Mouse (Mus musculus): ENCODE measurements at regions not wholly inside any gene's neighbourhood (a gene's known extent, or its start where the extent isn't known, plus 50 kb on each side); places are given as distances from the start of the nearest gene placed in this dataset.
"Not testable (repeated sequence)": the region's sequence is repeated elsewhere in the genome, so short reads cannot be mapped to it uniquely, and the experiment has no call there.

- no peaks in the 10 kb centered on the region for H3K9me3 ChIP-seq (replicated peaks; ENCODE audit: control insufficient read depth, insufficient read depth, low read length, poor library complexity, severe bottlenecking)
- no peaks in the 10 kb centered on the region for H3K27me3 ChIP-seq (ENCODE audit: control insufficient read depth, insufficient read depth, low read length, poor library complexity, severe bottlenecking)
- H3K4me3 ChIP-seq (ENCODE audit: low read depth, low read length) = no peak overlapping the region
- peaks cover 6% of the 10 kb centered on the region for H3K4me1 ChIP-seq (ENCODE audit: control insufficient read depth, insufficient read depth, low read length)
- H3K9ac ChIP-seq (ENCODE audit: low read depth, poor library complexity, severe bottlenecking) = no peak overlapping the region
- no peak for TF ChIP-seq CTCF (IDR thresholded peaks at IDR 0.05; ENCODE audit: low read depth, low read length)
- no peak for TF ChIP-seq EP300 (IDR thresholded peaks at IDR 0.05; ENCODE audit: insufficient read depth, low read depth, low read length)
- H3K36me3 ChIP-seq (ENCODE audit: control insufficient read depth, insufficient read depth, low read length, poor library complexity, severe bottlenecking) = no peaks in the 10 kb centered on the region
- H3K27ac ChIP-seq (ENCODE audit: insufficient read depth, low read length) = no peak overlapping the region
These were observed 84.5 kb upstream of the Adgrl2 start for GRCm38 (mm10) chr3:149074658-149075487.

GRCm38 (mm10) chr3:149070201-149070600 is 79.8 kb upstream of the Adgrl2 start:
- Histone ChIP-seq H3K4me3 (ENCODE audit: low read depth, low read length) (no peak overlapping the region), H3K4me1 (ENCODE audit: control insufficient read depth, insufficient read depth, low read length) (peaks cover 8% of the 10 kb centered on the region), H3K36me3 (ENCODE audit: control insufficient read depth, insufficient read depth, low read length, poor library complexity, severe bottlenecking) (no peaks in the 10 kb centered on the region), H3K9ac (ENCODE audit: low read depth, poor library complexity, severe bottlenecking) (no peak overlapping the region), H3K27ac (ENCODE audit: insufficient read depth, low read length) (no peak overlapping the region), H3K27me3 (ENCODE audit: control insufficient read depth, insufficient read depth, low read length, poor library complexity, severe bottlenecking) (no peaks in the 10 kb centered on the region), H3K9me3 (replicated peaks; ENCODE audit: control insufficient read depth, insufficient read depth, low read length, poor library complexity, severe bottlenecking) (no peaks in the 10 kb centered on the region)
- TF ChIP-seq POLR2A (IDR thresholded peaks at IDR 0.05; ENCODE audit: insufficient read depth, low read length) (no peak), CTCF (IDR thresholded peaks at IDR 0.05; ENCODE audit: low read depth, low read length) (no peak), EP300 (IDR thresholded peaks at IDR 0.05; ENCODE audit: insufficient read depth, low read depth, low read length) (no peak)

GRCm38 (mm10) chr3:149069436-149069835 is 79.1 kb upstream of the Adgrl2 start:
- Histone ChIP-seq H3K9ac (ENCODE audit: low read depth, poor library complexity, severe bottlenecking) (no peak overlapping the region), H3K4me3 (ENCODE audit: low read depth, low read length) (no peak overlapping the region), H3K4me1 (ENCODE audit: control insufficient read depth, insufficient read depth, low read length) (peaks cover 6% of the 10 kb centered on the region), H3K9me3 (replicated peaks; ENCODE audit: control insufficient read depth, insufficient read depth, low read length, poor library complexity, severe bottlenecking) (no peaks in the 10 kb centered on the region), H3K27ac (ENCODE audit: insufficient read depth, low read length) (no peak overlapping the region), H3K36me3 (ENCODE audit: control insufficient read depth, insufficient read depth, low read length, poor library complexity, severe bottlenecking) (no peaks in the 10 kb centered on the region), H3K27me3 (ENCODE audit: control insufficient read depth, insufficient read depth, low read length, poor library complexity, severe bottlenecking) (no peaks in the 10 kb centered on the region)
- TF ChIP-seq CTCF (IDR thresholded peaks at IDR 0.05; ENCODE audit: low read depth, low read length) (no peak), POLR2A (IDR thresholded peaks at IDR 0.05; ENCODE audit: insufficient read depth, low read length) (no peak), EP300 (IDR thresholded peaks at IDR 0.05; ENCODE audit: insufficient read depth, low read depth, low read length) (no peak)

GRCm38 (mm10) chr3:149068821-149069220 is 78.5 kb upstream of the Adgrl2 start:
- Histone ChIP-seq H3K36me3 (ENCODE audit: control insufficient read depth, insufficient read depth, low read length, poor library complexity, severe bottlenecking) (no peaks in the 10 kb centered on the region), H3K4me3 (ENCODE audit: low read depth, low read length) (no peak overlapping the region), H3K9ac (ENCODE audit: low read depth, poor library complexity, severe bottlenecking) (no peak overlapping the region), H3K4me1 (ENCODE audit: control insufficient read depth, insufficient read depth, low read length) (peaks cover 6% of the 10 kb centered on the region), H3K27me3 (ENCODE audit: control insufficient read depth, insufficient read depth, low read length, poor library complexity, severe bottlenecking) (no peaks in the 10 kb centered on the region), H3K27ac (ENCODE audit: insufficient read depth, low read length) (no peak overlapping the region), H3K9me3 (replicated peaks; ENCODE audit: control insufficient read depth, insufficient read depth, low read length, poor library complexity, severe bottlenecking) (no peaks in the 10 kb centered on the region)
- TF ChIP-seq CTCF (IDR thresholded peaks at IDR 0.05; ENCODE audit: low read depth, low read length) (no peak), EP300 (IDR thresholded peaks at IDR 0.05; ENCODE audit: insufficient read depth, low read depth, low read length) (no peak), POLR2A (IDR thresholded peaks at IDR 0.05; ENCODE audit: insufficient read depth, low read length) (no peak)

GRCm38 (mm10) chr3:149067758-149068157 is 77.4 kb upstream of the Adgrl2 start:
- no peaks in the 10 kb centered on the region for H3K27me3 ChIP-seq (ENCODE audit: control insufficient read depth, insufficient read depth, low read length, poor library complexity, severe bottlenecking)
- TF ChIP-seq POLR2A (IDR thresholded peaks at IDR 0.05; ENCODE audit: insufficient read depth, low read length) (no peak), EP300 (IDR thresholded peaks at IDR 0.05; ENCODE audit: insufficient read depth, low read depth, low read length) (no peak), CTCF (IDR thresholded peaks at IDR 0.05; ENCODE audit: low read depth, low read length) (no peak)
- H3K4me1 ChIP-seq (ENCODE audit: control insufficient read depth, insufficient read depth, low read length) = peaks cover 5% of the 10 kb centered on the region
- no peaks in the 10 kb centered on the region for H3K9me3 ChIP-seq (replicated peaks; ENCODE audit: control insufficient read depth, insufficient read depth, low read length, poor library complexity, severe bottlenecking)
- H3K9ac ChIP-seq (ENCODE audit: low read depth, poor library complexity, severe bottlenecking) = no peak overlapping the region
- H3K4me3 ChIP-seq (ENCODE audit: low read depth, low read length) = no peak overlapping the region
- no peak overlapping the region for H3K27ac ChIP-seq (ENCODE audit: insufficient read depth, low read length)
- no peaks in the 10 kb centered on the region for H3K36me3 ChIP-seq (ENCODE audit: control insufficient read depth, insufficient read depth, low read length, poor library complexity, severe bottlenecking)

- TF ChIP-seq EP300 (IDR thresholded peaks at IDR 0.05; ENCODE audit: insufficient read depth, low read depth, low read length) (no peak), POLR2A (IDR thresholded peaks at IDR 0.05; ENCODE audit: insufficient read depth, low read length) (no peak), CTCF (IDR thresholded peaks at IDR 0.05; ENCODE audit: low read depth, low read length) (no peak)
- Histone ChIP-seq H3K9me3 (replicated peaks; ENCODE audit: control insufficient read depth, insufficient read depth, low read length, poor library complexity, severe bottlenecking) (peaks cover 17% of the 10 kb centered on the region), H3K27ac (ENCODE audit: insufficient read depth, low read length) (no peak overlapping the region), H3K36me3 (ENCODE audit: control insufficient read depth, insufficient read depth, low read length, poor library complexity, severe bottlenecking) (no peaks in the 10 kb centered on the region), H3K27me3 (ENCODE audit: control insufficient read depth, insufficient read depth, low read length, poor library complexity, severe bottlenecking) (no peaks in the 10 kb centered on the region), H3K9ac (ENCODE audit: low read depth, poor library complexity, severe bottlenecking) (no peak overlapping the region), H3K4me1 (ENCODE audit: control insufficient read depth, insufficient read depth, low read length) (no peaks in the 10 kb centered on the region), H3K4me3 (ENCODE audit: low read depth, low read length) (no peak overlapping the region)
These were observed 64.7 kb upstream of the Adgrl2 start for GRCm38 (mm10) chr3:149055077-149055476.

GRCm38 (mm10) chr3:149052295-149052902 is 62.0 kb upstream of the Adgrl2 start:
- not testable (repeated sequence) for H3K9ac ChIP-seq (ENCODE audit: low read depth, poor library complexity, severe bottlenecking); H3K4me3 ChIP-seq (ENCODE audit: low read depth, low read length); H3K36me3 ChIP-seq (ENCODE audit: control insufficient read depth, insufficient read depth, low read length, poor library complexity, severe bottlenecking); H3K27ac ChIP-seq (ENCODE audit: insufficient read depth, low read length); H3K4me1 ChIP-seq (ENCODE audit: control insufficient read depth, insufficient read depth, low read length); H3K27me3 ChIP-seq (ENCODE audit: control insufficient read depth, insufficient read depth, low read length, poor library complexity, severe bottlenecking)
- peaks cover 17% of the 10 kb centered on the region for H3K9me3 ChIP-seq (replicated peaks; ENCODE audit: control insufficient read depth, insufficient read depth, low read length, poor library complexity, severe bottlenecking)
